Mouse (Mus musculus) E14TG2a.4 (cell line): Measurements from ENCODE around the gene Zbtb2.

Experiments
- CTCF ChIP-seq: conservative IDR thresholded peaks from 2 replicates; pipeline ENCODE4 v1.5.1; 2014; ENCODE audit warnings: low read length
- NANOG ChIP-seq: IDR thresholded peaks from 2 replicates; pipeline ENCODE4 v1.6.1; 2014; ENCODE audit warnings: borderline replicate concordance, low read length, mixed read lengths

- TF ChIP-seq CTCF (no peak), NANOG (no peak)
These were observed at the start of gene Zbtb2 for GRCm38 (mm10) chr10:4387701-4388383.
